Mouse (Mus musculus): ENCODE measurements around the gene Tcf23.

GRCm38 (mm10) chr5:30982357-30982756, 13.9 kb downstream of the Tcf23 start:
- peak; percentile 54 for TF ChIP-seq CTCF (IDR thresholded peaks at IDR 0.05; ENCODE audit: low read depth, low read length)
- TF ChIP-seq POLR2A (IDR thresholded peaks at IDR 0.05; ENCODE audit: extremely low read depth, insufficient read depth, low read length), result no peak
